Mouse (Mus musculus): ENCODE data around the gene Plcb1. TPM values are rescaled to one million over a fixed set of nuclear protein-coding genes. Genes with fewer than 3 reads are reported as not detected.

Plcb1 gene
- polyA plus RNA-seq, 1 experiment from 2014 or later: 4.6 TPM

DNA sequence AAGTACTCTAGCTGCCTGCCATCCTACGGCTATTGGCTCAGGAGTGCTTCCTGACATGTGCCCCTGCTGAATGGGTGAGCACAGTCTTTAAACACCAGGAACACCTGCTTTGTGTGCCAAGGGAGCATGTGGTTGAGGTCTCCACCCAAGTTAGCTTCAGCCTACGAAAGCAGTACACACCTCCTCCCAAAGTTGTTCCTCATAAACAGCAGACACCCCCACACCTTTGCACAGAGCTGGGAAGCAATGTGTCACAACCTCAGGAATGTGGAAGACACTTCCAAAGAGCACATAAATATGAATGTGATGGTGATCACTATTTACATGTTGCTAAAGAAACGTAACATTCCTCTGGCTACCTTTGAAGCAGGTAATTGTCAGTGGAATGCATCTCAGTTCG, 389.7 kb downstream of the Plcb1 start:
- H3K4me1 ChIP-seq (ENCODE audit: control insufficient read depth, low read depth, low read length): no peaks in the 10 kb centered on the region
- no peaks in the 10 kb centered on the region for H3K27me3 ChIP-seq (ENCODE audit: control insufficient read depth, insufficient read depth, low read depth, low read length)
- H3K4me3 ChIP-seq (ENCODE audit: low read depth, low read length): no peak overlapping the region
- H3K9me3 ChIP-seq (replicated peaks; ENCODE audit: control insufficient read depth, low read length): no peaks in the 10 kb centered on the region
- H3K27ac ChIP-seq (ENCODE audit: low read length): no peak overlapping the region
- no peak overlapping the region for H3K9ac ChIP-seq (ENCODE audit: low read depth, low read length)
- H3K4me2 ChIP-seq (ENCODE audit: low read depth, low read length): no peak overlapping the region
- no peak for ATAC-seq (ENCODE audit: low read depth)
- WGBS (ENCODE audit: insufficient replicate concordance): 46% methylated on average over 4 of the region's 4 CpGs
- no peaks in the 10 kb centered on the region for H3K36me3 ChIP-seq (ENCODE audit: control insufficient read depth, insufficient read depth)

DNA sequence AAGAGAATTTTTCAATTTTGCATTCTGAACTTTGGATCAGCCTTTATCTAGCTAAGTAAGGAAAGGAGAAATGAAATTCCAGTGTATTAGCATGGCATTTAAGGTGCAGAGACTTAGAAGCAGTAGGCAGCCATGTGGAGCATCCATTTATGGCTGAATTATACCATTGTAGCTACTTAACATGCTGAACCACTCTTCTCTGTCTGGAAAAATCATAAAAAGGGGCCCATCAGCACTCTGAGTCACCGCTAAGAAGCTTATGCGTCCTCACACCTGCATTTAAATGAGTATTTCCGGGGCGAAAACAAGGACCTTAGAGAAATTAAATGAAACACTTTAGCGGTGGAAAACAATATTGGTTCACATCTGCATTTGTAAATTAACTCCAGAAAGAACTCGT, 401.8 kb downstream of the Plcb1 start:
- no peak overlapping the region for H3K9ac ChIP-seq (ENCODE audit: low read depth, low read length)
- ATAC-seq (ENCODE audit: low read depth): no peak
- no peaks in the 10 kb centered on the region for H3K4me1 ChIP-seq (ENCODE audit: control insufficient read depth, low read depth, low read length)
- no peaks in the 10 kb centered on the region for H3K36me3 ChIP-seq (ENCODE audit: control insufficient read depth, insufficient read depth)
- no peak overlapping the region for H3K4me2 ChIP-seq (ENCODE audit: low read depth, low read length)
- H3K4me3 ChIP-seq (ENCODE audit: low read depth, low read length): no peak overlapping the region
- no peaks in the 10 kb centered on the region for H3K9me3 ChIP-seq (replicated peaks; ENCODE audit: control insufficient read depth, low read length)
- H3K27me3 ChIP-seq (ENCODE audit: control insufficient read depth, insufficient read depth, low read depth, low read length): no peaks in the 10 kb centered on the region
- WGBS (ENCODE audit: insufficient replicate concordance): 63% methylated on average over 6 of the region's 6 CpGs
- H3K27ac ChIP-seq (ENCODE audit: low read length): no peak overlapping the region

DNA sequence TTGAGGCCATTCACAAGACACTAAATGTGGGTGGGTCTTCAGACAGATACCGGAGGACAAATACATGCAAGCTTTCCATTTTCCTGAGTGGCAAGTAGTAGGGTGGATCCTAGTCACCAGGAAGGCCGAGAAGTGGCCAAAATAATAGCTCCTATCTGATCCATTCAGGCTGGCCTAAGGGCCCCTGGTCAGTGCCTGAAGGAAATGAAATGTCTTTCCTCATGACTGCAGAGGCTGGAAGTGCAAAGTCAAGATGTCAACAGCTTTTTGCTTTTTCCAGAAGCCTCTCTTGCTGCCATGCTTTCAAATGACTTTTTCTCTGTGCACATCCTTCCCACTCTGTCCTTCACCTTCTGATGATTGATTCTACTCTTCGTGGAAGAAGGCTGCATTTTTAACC, 415.0 kb downstream of the Plcb1 start:
- no peaks in the 10 kb centered on the region for H3K4me1 ChIP-seq (ENCODE audit: control insufficient read depth, low read depth, low read length)
- 50% methylated on average over 3 of the region's 3 CpGs for WGBS (ENCODE audit: insufficient replicate concordance)
- no peak for ATAC-seq (ENCODE audit: low read depth)

DNA sequence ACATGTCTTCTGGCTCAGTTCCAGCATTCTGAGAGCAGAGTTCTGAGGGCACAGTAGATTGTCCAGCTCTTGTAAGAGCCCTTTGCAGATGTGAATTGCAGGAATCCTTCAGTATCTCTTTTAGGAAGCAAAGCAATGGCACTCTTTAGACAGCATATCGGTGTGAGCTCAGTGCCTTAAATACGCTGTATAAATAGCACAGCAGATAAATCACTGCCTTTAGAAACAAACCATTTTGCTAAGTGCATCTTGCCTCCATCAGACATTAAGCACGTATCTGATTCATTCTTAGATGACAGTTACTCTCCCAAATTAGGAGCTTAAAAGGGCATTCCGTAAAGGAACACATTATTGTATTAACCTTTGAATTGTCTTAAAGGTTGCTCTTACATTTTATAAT, 416.5 kb downstream of the Plcb1 start:
- no peaks in the 10 kb centered on the region for H3K9me3 ChIP-seq (replicated peaks; ENCODE audit: control insufficient read depth, low read length)
- H3K4me3 ChIP-seq (ENCODE audit: low read depth, low read length): no peak overlapping the region
- no peak overlapping the region for H3K27ac ChIP-seq (ENCODE audit: low read length)
- H3K9ac ChIP-seq (ENCODE audit: low read depth, low read length): no peak overlapping the region
- WGBS (ENCODE audit: insufficient replicate concordance): 67% methylated on average over 4 of the region's 4 CpGs
- no peaks in the 10 kb centered on the region for H3K36me3 ChIP-seq (ENCODE audit: control insufficient read depth, insufficient read depth)
- no peaks in the 10 kb centered on the region for H3K4me1 ChIP-seq (ENCODE audit: control insufficient read depth, low read depth, low read length)
- ATAC-seq (ENCODE audit: low read depth): no peak
- H3K27me3 ChIP-seq (ENCODE audit: control insufficient read depth, insufficient read depth, low read depth, low read length): no peaks in the 10 kb centered on the region
- no peak overlapping the region for H3K4me2 ChIP-seq (ENCODE audit: low read depth, low read length)

More for the DNA sequence above, 415.0 kb downstream of the Plcb1 start:
- no peaks in the 10 kb centered on the region for H3K36me3 ChIP-seq (ENCODE audit: control insufficient read depth, insufficient read depth)
- H3K27ac ChIP-seq (ENCODE audit: low read length): no peak overlapping the region
- no peak overlapping the region for H3K4me2 ChIP-seq (ENCODE audit: low read depth, low read length)
- no peak overlapping the region for H3K9ac ChIP-seq (ENCODE audit: low read depth, low read length)
- no peaks in the 10 kb centered on the region for H3K9me3 ChIP-seq (replicated peaks; ENCODE audit: control insufficient read depth, low read length)
- no peak overlapping the region for H3K4me3 ChIP-seq (ENCODE audit: low read depth, low read length)
- no peaks in the 10 kb centered on the region for H3K27me3 ChIP-seq (ENCODE audit: control insufficient read depth, insufficient read depth, low read depth, low read length)

DNA sequence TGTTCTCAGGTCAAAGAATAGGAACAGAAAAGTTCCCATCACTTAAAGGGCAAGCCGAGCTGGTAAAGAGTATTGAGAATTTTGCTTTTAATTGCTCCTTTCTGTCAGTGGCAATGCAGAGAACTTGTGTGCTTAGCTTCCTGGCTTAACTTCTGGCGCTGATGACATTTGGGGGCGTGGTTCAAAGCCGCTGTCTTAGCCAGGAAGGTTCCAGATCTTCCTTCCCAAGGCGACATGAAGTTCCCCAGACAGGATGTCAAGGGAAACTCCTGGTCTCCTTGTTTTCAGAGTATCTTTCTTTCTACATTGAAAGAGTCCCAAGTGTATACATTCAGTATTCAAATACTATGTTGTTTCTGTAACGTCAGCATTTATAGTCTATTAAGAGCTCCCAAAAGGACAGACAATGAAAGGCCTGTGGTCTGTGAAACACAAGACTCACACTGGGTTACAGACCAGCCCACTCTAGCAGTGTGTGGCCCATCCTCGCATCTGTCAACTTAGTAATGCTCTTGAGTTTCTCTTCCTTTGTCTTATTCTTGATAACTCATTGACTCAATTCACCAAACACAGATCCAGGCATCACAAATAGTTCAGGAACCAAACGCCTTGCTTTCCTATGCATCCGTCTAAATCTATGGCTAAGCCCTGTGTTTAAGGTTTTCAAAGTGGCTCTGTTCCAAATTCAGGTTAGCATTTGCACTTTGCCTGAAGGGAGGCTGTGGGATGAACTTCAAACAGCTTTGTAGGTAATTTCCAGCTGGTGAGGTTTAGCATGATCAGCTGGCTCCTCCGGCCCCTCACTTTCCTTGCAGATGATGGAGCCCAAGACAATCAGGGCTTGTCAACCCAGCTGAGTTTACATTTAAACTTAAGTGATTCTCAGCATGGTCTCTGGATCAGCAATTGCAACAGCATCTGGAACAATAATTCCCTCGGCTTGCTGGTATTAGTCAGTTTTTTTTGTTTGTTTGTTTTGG, 418.6 kb downstream of the Plcb1 start:
- Histone ChIP-seq H3K4me1 (ENCODE audit: control insufficient read depth, low read depth, low read length) (no peaks in the 10 kb centered on the region), H3K9me3 (replicated peaks; ENCODE audit: control insufficient read depth, low read length) (no peaks in the 10 kb centered on the region), H3K4me3 (ENCODE audit: low read depth, low read length) (no peak overlapping the region), H3K9ac (ENCODE audit: low read depth, low read length) (no peak overlapping the region), H3K36me3 (ENCODE audit: control insufficient read depth, insufficient read depth) (no peaks in the 10 kb centered on the region), H3K27ac (ENCODE audit: low read length) (no peak overlapping the region), H3K27me3 (ENCODE audit: control insufficient read depth, insufficient read depth, low read depth, low read length) (no peaks in the 10 kb centered on the region), H3K4me2 (ENCODE audit: low read depth, low read length) (no peak overlapping the region)
- ATAC-seq (ENCODE audit: low read depth): no peak
- 67% methylated on average over 11 of the region's 11 CpGs for WGBS (ENCODE audit: insufficient replicate concordance)

DNA sequence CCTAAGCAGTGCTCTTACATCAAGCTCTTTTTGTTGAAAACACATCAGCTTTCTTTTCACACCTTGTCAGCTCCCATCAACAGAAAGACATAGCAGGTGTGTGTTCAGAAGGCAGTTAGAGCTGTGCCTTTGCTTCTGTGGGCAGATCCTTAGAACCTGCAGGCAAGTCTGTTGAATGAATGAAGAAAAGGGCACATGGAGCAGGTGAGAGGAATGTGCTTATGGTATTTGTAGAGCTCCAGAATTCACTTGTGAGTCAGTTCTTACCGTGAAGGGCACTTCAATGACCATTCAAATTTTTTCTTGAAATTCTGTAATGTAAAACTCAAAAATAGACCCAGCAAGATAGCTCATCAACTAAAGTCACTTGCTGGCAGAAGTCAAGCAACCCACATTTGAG, 423.0 kb downstream of the Plcb1 start:
- ATAC-seq (ENCODE audit: low read depth): no peak
- no peak overlapping the region for H3K27ac ChIP-seq (ENCODE audit: low read length)
- no peak overlapping the region for H3K4me2 ChIP-seq (ENCODE audit: low read depth, low read length)
- H3K4me1 ChIP-seq (ENCODE audit: control insufficient read depth, low read depth, low read length): no peaks in the 10 kb centered on the region
- no peaks in the 10 kb centered on the region for H3K27me3 ChIP-seq (ENCODE audit: control insufficient read depth, insufficient read depth, low read depth, low read length)
- H3K36me3 ChIP-seq (ENCODE audit: control insufficient read depth, insufficient read depth): no peaks in the 10 kb centered on the region
- H3K9me3 ChIP-seq (replicated peaks; ENCODE audit: control insufficient read depth, low read length): no peaks in the 10 kb centered on the region
- no peak overlapping the region for H3K9ac ChIP-seq (ENCODE audit: low read depth, low read length)
- H3K4me3 ChIP-seq (ENCODE audit: low read depth, low read length): no peak overlapping the region
- WGBS (ENCODE audit: insufficient replicate concordance): 86% methylated on average over 1 of the region's 1 CpGs

DNA sequence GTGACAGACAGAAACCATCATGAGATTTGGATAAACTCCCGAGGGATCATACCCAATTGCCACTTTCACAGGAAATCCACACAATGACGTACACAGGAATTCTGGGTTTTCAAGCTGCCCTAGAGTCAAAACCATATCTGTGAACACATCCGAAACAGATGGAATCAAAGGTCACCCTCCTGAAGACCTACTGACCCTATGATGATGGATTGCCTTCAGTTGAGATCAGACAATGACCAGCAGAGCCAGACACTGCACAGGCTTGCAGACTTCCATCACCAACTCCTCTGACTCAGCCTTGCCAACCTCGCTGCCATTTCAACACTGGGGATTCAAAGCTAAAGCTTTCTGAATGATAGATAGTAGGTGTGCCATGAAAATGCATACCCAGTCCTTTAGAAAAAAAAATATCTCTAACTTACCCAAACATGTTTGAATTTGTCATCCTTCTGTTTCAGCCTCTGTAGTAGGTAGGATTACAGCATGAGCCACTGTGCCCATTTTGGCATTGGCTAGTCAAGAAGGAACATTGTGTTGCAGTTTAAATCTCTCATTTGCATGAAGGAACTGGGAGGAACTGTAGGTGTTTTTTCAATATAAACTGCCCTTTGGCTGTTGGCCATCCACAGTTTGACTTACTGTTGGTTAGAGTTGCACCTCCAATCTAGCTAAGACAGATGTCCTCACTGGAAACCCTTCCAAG, 429.0 kb downstream of the Plcb1 start:
- no peak overlapping the region for H3K27ac ChIP-seq (ENCODE audit: low read length)
- WGBS (ENCODE audit: insufficient replicate concordance): 38% methylated on average over 4 of the region's 4 CpGs
- H3K4me1 ChIP-seq (ENCODE audit: control insufficient read depth, low read depth, low read length): no peaks in the 10 kb centered on the region
- no peak overlapping the region for H3K4me3 ChIP-seq (ENCODE audit: low read depth, low read length)
- H3K9ac ChIP-seq (ENCODE audit: low read depth, low read length): no peak overlapping the region
- H3K36me3 ChIP-seq (ENCODE audit: control insufficient read depth, insufficient read depth): no peaks in the 10 kb centered on the region
- ATAC-seq (ENCODE audit: low read depth): no peak
- H3K27me3 ChIP-seq (ENCODE audit: control insufficient read depth, insufficient read depth, low read depth, low read length): no peaks in the 10 kb centered on the region
- H3K4me2 ChIP-seq (ENCODE audit: low read depth, low read length): no peak overlapping the region
- no peaks in the 10 kb centered on the region for H3K9me3 ChIP-seq (replicated peaks; ENCODE audit: control insufficient read depth, low read length)

DNA sequence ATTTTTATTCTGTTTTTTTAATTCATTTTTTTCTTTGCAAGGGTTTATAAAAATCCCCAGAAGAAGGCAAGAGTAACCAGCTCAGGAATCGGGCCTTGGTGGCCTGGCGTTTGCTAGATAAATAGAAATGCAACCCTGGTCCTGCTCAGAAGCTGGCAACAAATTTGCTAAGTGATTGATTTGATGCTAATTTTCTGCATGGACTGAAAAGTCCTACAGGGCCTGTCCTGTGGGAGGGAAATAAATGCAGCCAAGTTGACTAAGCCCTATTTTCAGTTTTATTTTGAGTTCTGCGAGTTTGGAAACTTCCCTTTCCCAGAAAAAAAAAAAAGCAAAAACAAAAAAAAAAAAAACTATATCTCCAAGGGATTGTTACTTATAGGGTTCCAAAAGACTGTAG, 433.5 kb downstream of the Plcb1 start:
- H3K9ac ChIP-seq (ENCODE audit: low read depth, low read length): no peak overlapping the region
- no peaks in the 10 kb centered on the region for H3K27me3 ChIP-seq (ENCODE audit: control insufficient read depth, insufficient read depth, low read depth, low read length)
- H3K4me1 ChIP-seq (ENCODE audit: control insufficient read depth, low read depth, low read length): no peaks in the 10 kb centered on the region
- no peak overlapping the region for H3K4me3 ChIP-seq (ENCODE audit: low read depth, low read length)
- no peak overlapping the region for H3K4me2 ChIP-seq (ENCODE audit: low read depth, low read length)
- H3K27ac ChIP-seq (ENCODE audit: low read length): no peak overlapping the region
- WGBS (ENCODE audit: insufficient replicate concordance): 54% methylated on average over 3 of the region's 3 CpGs
- no peaks in the 10 kb centered on the region for H3K36me3 ChIP-seq (ENCODE audit: control insufficient read depth, insufficient read depth)
- H3K9me3 ChIP-seq (replicated peaks; ENCODE audit: control insufficient read depth, low read length): no peaks in the 10 kb centered on the region
- no peak for ATAC-seq (ENCODE audit: low read depth)

DNA sequence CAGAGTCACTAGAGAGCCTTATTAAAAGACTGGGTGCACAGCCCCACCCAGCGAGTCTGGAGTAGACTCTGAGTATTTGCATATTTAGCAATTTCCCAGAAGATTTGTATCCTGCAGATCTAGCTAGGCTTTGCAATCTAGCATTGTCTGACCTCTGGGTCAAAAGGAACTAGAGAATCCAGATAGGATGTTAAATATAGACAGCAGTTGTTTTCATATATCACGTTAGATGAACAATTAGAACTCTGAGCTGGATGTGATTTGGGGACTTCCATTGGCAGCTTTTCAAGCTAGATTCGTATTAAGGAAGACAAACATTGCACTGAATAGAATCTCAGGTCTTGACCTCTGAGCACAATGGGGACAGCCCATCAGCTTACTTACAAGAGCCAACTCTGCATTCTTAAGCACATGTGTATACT, 439.7 kb downstream of the Plcb1 start:
- ATAC-seq (ENCODE audit: low read depth): no peak
- WGBS (ENCODE audit: insufficient replicate concordance): 45% methylated on average over 3 of the region's 3 CpGs
- Histone ChIP-seq H3K9me3 (replicated peaks; ENCODE audit: control insufficient read depth, low read length) (no peaks in the 10 kb centered on the region), H3K4me1 (ENCODE audit: control insufficient read depth, low read depth, low read length) (no peaks in the 10 kb centered on the region), H3K36me3 (ENCODE audit: control insufficient read depth, insufficient read depth) (no peaks in the 10 kb centered on the region), H3K4me2 (ENCODE audit: low read depth, low read length) (no peak overlapping the region), H3K4me3 (ENCODE audit: low read depth, low read length) (no peak overlapping the region), H3K27me3 (ENCODE audit: control insufficient read depth, insufficient read depth, low read depth, low read length) (no peaks in the 10 kb centered on the region), H3K9ac (ENCODE audit: low read depth, low read length) (no peak overlapping the region), H3K27ac (ENCODE audit: low read length) (no peak overlapping the region)
